Mouse (Mus musculus): ENCODE measurements around the gene Olfr111.

DNA sequence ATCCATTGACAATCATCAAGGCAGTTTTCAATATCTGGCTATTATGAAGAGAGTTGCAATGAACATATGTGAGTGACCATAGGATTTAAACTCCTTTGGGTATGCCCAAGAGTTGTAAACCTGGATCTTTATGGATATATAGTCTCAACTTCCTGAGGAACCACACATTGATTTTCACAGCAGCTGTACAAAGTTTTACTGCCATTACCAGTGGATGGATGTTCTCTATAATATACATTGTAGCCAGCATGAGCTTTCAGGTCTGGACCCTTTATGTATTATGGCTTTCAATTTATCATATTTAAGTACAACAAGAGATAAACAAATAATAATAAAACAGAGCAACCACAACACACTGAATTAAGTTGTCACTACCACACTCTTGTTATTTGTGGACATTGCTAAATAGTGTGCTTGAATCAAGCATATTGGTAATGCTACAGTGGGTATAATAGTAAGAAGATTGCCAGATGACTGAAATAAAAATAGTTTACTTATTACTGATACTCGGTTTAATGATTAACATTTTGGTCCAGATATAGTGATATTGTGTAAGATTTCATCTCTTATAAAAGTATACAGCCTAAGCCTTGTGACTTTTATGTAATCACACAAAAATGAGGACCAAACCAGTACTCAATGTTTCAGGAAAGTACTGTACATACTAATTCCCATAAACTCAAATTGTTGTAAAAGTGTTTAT, 51.2 kb downstream of the Olfr111 start:
- no peak for TF ChIP-seq CTCF (conservative IDR thresholded peaks at IDR 0.05; ENCODE audit: insufficient read depth, insufficient read length, low read depth, low read length)
- no peak for TF ChIP-seq POLR2A (IDR thresholded peaks at IDR 0.05; ENCODE audit: low read depth, low read length)
